In genomic region chr1:152721535-152722198, GRCm38 (mm10) we compare ENCODE assay signal across 28 mouse cellular contexts. TPM values are rescaled to one million over a fixed set of nuclear protein-coding genes. Genes with fewer than 3 reads are reported as not detected.
DNase-seq lines count a peak whose midpoint lies in the region; ATAC-seq and TF ChIP-seq lines count a peak whose summit lies in the region.
"Had no signal": no experiment of that assay in that cellular context is flagged by ENCODE, and none has a peak within 500 bp of the region (broad histone marks: within the 10 kb centered on the region; RNA-seq: fewer than 3 reads in every experiment).

No protein-coding gene starts in this region.

- no peak for TF ChIP-seq CTCF in layer of hippocampus, adult 2 months (conservative IDR thresholded peaks at IDR 0.05)

- H3K27me3 ChIP-seq in hindbrain, embryonic 16.5 days (replicated peaks; ENCODE audit: control insufficient read depth, insufficient read depth, low read length) = no peaks in the 10 kb centered on the region
- no peaks in the 10 kb centered on the region for H3K27me3 ChIP-seq in hindbrain, embryonic 11.5 days (ENCODE audit: control insufficient read depth, insufficient read depth, low read length)
- H3K27me3 ChIP-seq: embryonic facial prominence, embryonic 15.5 days; heart, embryonic 15.5 days; limb, embryonic 12.5 days; liver, embryonic 13.5 days; lung, embryonic 15.5 days; midbrain, embryonic 12.5 days; neural tube, embryonic 13.5 days; stomach, embryonic 15.5 days had no signal

- no peaks in the 10 kb centered on the region for H3K4me1 ChIP-seq in hindbrain, embryonic 16.5 days (ENCODE audit: control insufficient read depth, insufficient read depth, low read depth, low read length)
- no peaks in the 10 kb centered on the region for H3K4me1 ChIP-seq in hindbrain, embryonic 11.5 days (replicated peaks; ENCODE audit: control insufficient read depth, insufficient read depth, low read length)
- H3K4me1 ChIP-seq: midbrain, embryonic 12.5 days; neural tube, embryonic 13.5 days; stomach, embryonic 15.5 days had no signal

- no peak overlapping the region for H3K9ac ChIP-seq in hindbrain, embryonic 16.5 days (ENCODE audit: low read depth, low read length)
- no peak overlapping the region for H3K9ac ChIP-seq in hindbrain, embryonic 11.5 days (ENCODE audit: low read depth, low read length)
- H3K9ac ChIP-seq: embryonic facial prominence, embryonic 15.5 days; heart, embryonic 15.5 days; limb, embryonic 12.5 days; liver, embryonic 13.5 days; lung, embryonic 15.5 days; midbrain, embryonic 12.5 days; neural tube, embryonic 13.5 days; stomach, embryonic 15.5 days had no signal

- H3K27ac ChIP-seq in hindbrain, embryonic 16.5 days (ENCODE audit: low read depth, low read length) = no peak overlapping the region
- H3K27ac ChIP-seq in hindbrain, embryonic 11.5 days (ENCODE audit: low read depth, low read length) = no peak overlapping the region
- H3K27ac ChIP-seq in layer of hippocampus, adult 2 months = no peak overlapping the region
- H3K27ac ChIP-seq: embryonic facial prominence, embryonic 15.5 days; heart, embryonic 15.5 days; limb, embryonic 12.5 days; liver, embryonic 13.5 days; lung, embryonic 15.5 days; midbrain, embryonic 12.5 days; neural tube, embryonic 13.5 days; stomach, embryonic 15.5 days had no signal

- WGBS in hindbrain, embryonic 16.5 days = 77% methylated on average over 11 of the region's 11 CpGs
- WGBS in hindbrain, embryonic 11.5 days = 92% methylated on average over 11 of the region's 11 CpGs

- peak; percentile 93 for DNase-seq in heart, adult 11 months
- DNase-seq in heart, postnatal 14 days = no peak
- no peak for DNase-seq in hindbrain, embryonic 11.5 days (ENCODE audit: low spot score)
- DNase-seq in CD4-positive helper T cell, adult 2 months (ENCODE audit: low read depth, low spot score) = peak; percentile 6
- peak; percentile 62 for DNase-seq in ZHBTc4 (ENCODE audit: low read depth, low spot score)
- no peak for DNase-seq in adrenal gland, adult 8-10 months
- no peak for DNase-seq in layer of hippocampus, adult 2 months (ENCODE audit: low spot score in 2 of 2)
- DNase-seq: adrenal gland, postnatal 14 days; cerebellum, adult 11-12 months; cerebellum, postnatal 25 days; gastrocnemius, postnatal 36 days; kidney, adult 9 months; kidney, postnatal 36 days; liver, embryonic 13.5 days; right cerebral cortex, postnatal 14 days; spleen, adult 18-20 months; thymus, adult 18-20 months had no signal

- intact Hi-C loops in heart, postnatal 14 days (cut with DNase I) = no loop called here

- ATAC-seq in hindbrain, embryonic 16.5 days = peak; percentile 63
- no peak for ATAC-seq in hindbrain, embryonic 11.5 days (ENCODE audit: low FRiP score)
- ATAC-seq: activated CD4-positive, CD25-positive, alpha-beta regulatory T cell, adult 4 months; forebrain, embryonic 16.5 days had no signal

- H3K4me2 ChIP-seq in hindbrain, embryonic 16.5 days (ENCODE audit: low read length) = no peak overlapping the region
- H3K4me2 ChIP-seq in hindbrain, embryonic 11.5 days (replicated peaks; ENCODE audit: low read depth, low read length) = no peak overlapping the region
- H3K4me2 ChIP-seq: embryonic facial prominence, embryonic 15.5 days; heart, embryonic 15.5 days; limb, embryonic 12.5 days; liver, embryonic 13.5 days; lung, embryonic 15.5 days; midbrain, embryonic 12.5 days; neural tube, embryonic 13.5 days; stomach, embryonic 15.5 days had no signal

- H3K9me3 ChIP-seq in hindbrain, embryonic 16.5 days (ENCODE audit: control insufficient read depth, low read length) = no peaks in the 10 kb centered on the region
- no peaks in the 10 kb centered on the region for H3K9me3 ChIP-seq in hindbrain, embryonic 11.5 days (ENCODE audit: control insufficient read depth, low read length)
- H3K9me3 ChIP-seq: embryonic facial prominence, embryonic 15.5 days; heart, embryonic 15.5 days; limb, embryonic 12.5 days; liver, embryonic 13.5 days; lung, embryonic 15.5 days; midbrain, embryonic 12.5 days; neural tube, embryonic 13.5 days; stomach, embryonic 15.5 days had no signal

- no peak overlapping the region for H3K4me3 ChIP-seq in hindbrain, embryonic 16.5 days (ENCODE audit: low read length)
- no peak overlapping the region for H3K4me3 ChIP-seq in hindbrain, embryonic 11.5 days (ENCODE audit: low read depth, low read length)
- H3K4me3 ChIP-seq in layer of hippocampus, adult 2 months = no peak overlapping the region
- H3K4me3 ChIP-seq: embryonic facial prominence, embryonic 15.5 days; heart, embryonic 15.5 days; limb, embryonic 12.5 days; liver, embryonic 13.5 days; lung, embryonic 15.5 days; midbrain, embryonic 12.5 days; neural tube, embryonic 13.5 days; stomach, embryonic 15.5 days had no signal

- no peaks in the 10 kb centered on the region for H3K36me3 ChIP-seq in hindbrain, embryonic 16.5 days (ENCODE audit: control insufficient read depth, insufficient read depth, low read length)
- H3K36me3 ChIP-seq in hindbrain, embryonic 11.5 days (ENCODE audit: control insufficient read depth, insufficient read depth, low read length) = no peaks in the 10 kb centered on the region
- H3K36me3 ChIP-seq: embryonic facial prominence, embryonic 15.5 days; heart, embryonic 15.5 days; limb, embryonic 12.5 days; liver, embryonic 13.5 days; lung, embryonic 15.5 days; midbrain, embryonic 12.5 days; neural tube, embryonic 13.5 days; stomach, embryonic 15.5 days had no signal

RNA-seq across cellular contexts. Expression of gene Apobec4, which starts 28.7 kb away (rescaled TPM):
- total RNA-seq in heart, postnatal 14 days (2021) = not detected
- polyA plus RNA-seq in hindbrain, embryonic 16.5 days (2015; fragmentation: Nextera tagmentation; extraction: Ambion mirVana) = 0.13 TPM in 1 of 2 replicates, not detected in the other
- polyA plus RNA-seq in hindbrain, embryonic 11.5 days (2014; fragmentation: Nextera tagmentation; extraction: Ambion mirVana) = not detected in 2 replicates
- total RNA-seq in adrenal gland, adult 8-10 months (2022) = not detected
- total RNA-seq in layer of hippocampus, adult 2 months (2021) = not detected
- total RNA-seq: adrenal gland, postnatal 14 days; gastrocnemius, postnatal 36 days; layer of hippocampus, postnatal 14 days had no signal
- polyA plus RNA-seq: activated CD4-positive, CD25-positive, alpha-beta regulatory T cell, adult 4 months; heart, embryonic 15.5 days; limb, embryonic 12.5 days; liver, embryonic 13.5 days; midbrain, embryonic 12.5 days; neural tube, embryonic 13.5 days had no signal

RNA-seq across cellular contexts. Expression of gene Rgl1, which starts 44.5 kb away (rescaled TPM):
- 10 to 100 TPM; 51.7 to 51.8 TPM for total RNA-seq in heart, postnatal 14 days (2021)
- polyA plus RNA-seq in hindbrain, embryonic 16.5 days (2015; fragmentation: Nextera tagmentation; extraction: Ambion mirVana) = 18.4 and 19.4 TPM in 2 replicates
- polyA plus RNA-seq in hindbrain, embryonic 11.5 days (2014; fragmentation: Nextera tagmentation; extraction: Ambion mirVana) = 26.6 and 27.5 TPM in 2 replicates
- total RNA-seq in adrenal gland, adult 8-10 months (2022) = 10 to 100 TPM; 23.9 to 47.1 (median 32.6) TPM
- total RNA-seq in layer of hippocampus, adult 2 months (2021) = 100 to 1,000 TPM; 126 TPM

RNA-seq across cellular contexts. Expression of gene Arpc5, which starts 44.7 kb away (rescaled TPM):
- 10 to 100 TPM; 53.0 to 57.9 TPM for total RNA-seq in heart, postnatal 14 days (2021)
- polyA plus RNA-seq in hindbrain, embryonic 16.5 days (2015; fragmentation: Nextera tagmentation; extraction: Ambion mirVana) = 300 and 315 TPM in 2 replicates
- 339 and 340 TPM in 2 replicates for polyA plus RNA-seq in hindbrain, embryonic 11.5 days (2014; fragmentation: Nextera tagmentation; extraction: Ambion mirVana)
- total RNA-seq in adrenal gland, adult 8-10 months (2022) = 100 to 1,000 TPM in 2 of 4 experiments, 10 to 100 TPM in 2; 83.9 to 107 (median 101) TPM
- total RNA-seq in layer of hippocampus, adult 2 months (2021) = 100 to 1,000 TPM; 185 to 193 TPM

Comparison
In these comparisons a context has a peak if more than half of its experiments do, and no peak if none do; other contexts are left out.
1. DNase-seq: peak in heart, adult 11 months (single experiment), CD4-positive helper T cell, adult 2 months (single experiment) and ZHBTc4 (single experiment); none in heart, postnatal 14 days (0 of 2), hindbrain, embryonic 11.5 days (single experiment), adrenal gland, adult 8-10 months (single experiment) and layer of hippocampus, adult 2 months (0 of 2).